Mouse (Mus musculus): Measurements from ENCODE around the gene Aldh16a1. TPM values are rescaled to one million over a fixed set of nuclear protein-coding genes. Genes with fewer than 3 reads are reported as not detected.
"Not testable (repeated sequence)": the region's sequence is repeated elsewhere in the genome, so short reads cannot be mapped to it uniquely, and the experiment has no call there.

Gene Aldh16a1
- total RNA-seq, 4 experiments from 2014 or later, result 16.9 to 18.6 (median 17.6) TPM

DNA sequence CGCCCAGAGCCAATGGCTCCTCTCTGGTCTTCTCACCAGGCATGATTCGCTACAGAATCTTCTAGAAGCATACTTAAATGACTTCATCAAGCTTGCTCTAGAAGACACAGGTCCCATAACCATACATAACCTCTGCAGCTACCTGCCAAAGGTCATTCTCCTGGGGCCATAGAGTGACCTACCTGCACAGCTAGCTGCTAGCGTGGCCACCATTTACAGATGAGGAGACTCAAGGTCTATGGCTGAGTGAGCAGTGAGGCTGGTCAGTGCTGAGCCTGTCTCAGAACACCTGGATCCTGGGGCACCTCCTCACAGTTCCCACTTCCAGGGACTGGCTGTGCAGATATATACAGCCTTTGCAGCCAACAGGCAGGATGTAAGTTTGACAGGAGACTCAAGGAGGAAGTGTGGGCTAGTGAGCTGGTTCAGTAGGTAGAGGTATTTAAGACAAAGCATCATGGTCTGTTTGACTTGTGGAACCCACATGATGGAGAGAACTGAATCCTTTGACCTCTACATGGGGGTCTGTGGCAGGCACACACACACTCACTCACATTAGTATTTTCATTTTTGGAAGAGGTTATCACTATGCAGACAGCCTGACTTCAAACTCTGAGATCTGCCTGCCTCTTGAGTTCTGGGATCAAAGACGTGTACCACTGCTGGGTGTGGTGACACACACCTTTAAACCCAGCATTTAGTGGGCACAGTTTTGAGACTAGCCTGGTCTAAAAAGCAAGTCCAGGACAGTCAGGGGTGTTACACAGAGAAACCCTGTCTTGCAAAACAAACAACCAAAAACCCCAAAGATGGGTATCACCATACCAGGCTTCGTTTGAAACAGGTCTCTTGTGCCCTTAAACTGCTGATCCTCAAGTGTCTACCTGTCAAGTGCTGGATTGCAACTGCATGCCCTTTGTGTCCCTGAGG lies 34.3 kb downstream of the Aldh16a1 start:
- no peak for DNase-seq (ENCODE audit: low spot score in 2 of 2)

DNA sequence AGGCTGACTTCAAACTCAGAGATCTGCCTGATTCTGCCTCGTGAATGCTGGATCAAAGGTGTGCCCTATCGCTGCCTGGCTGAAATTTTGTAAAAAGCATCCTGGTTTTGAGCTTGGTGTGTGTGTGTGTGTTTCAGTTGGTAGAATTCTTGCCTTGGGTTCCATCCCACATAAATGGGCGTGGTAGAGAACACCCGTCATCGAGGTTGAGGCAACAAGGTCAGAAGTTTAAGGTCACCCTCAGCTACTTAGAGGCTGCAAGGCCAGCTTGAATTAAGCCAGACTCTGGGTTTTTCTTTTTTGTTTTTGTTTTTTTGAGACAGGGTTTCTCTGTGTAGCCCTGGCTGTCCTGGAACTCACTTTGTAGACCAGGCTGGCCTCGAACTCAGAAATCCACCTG lies 36.0 kb downstream of the Aldh16a1 start:
- DNase-seq (ENCODE audit: low spot score in 2 of 2), result no peak

DNA sequence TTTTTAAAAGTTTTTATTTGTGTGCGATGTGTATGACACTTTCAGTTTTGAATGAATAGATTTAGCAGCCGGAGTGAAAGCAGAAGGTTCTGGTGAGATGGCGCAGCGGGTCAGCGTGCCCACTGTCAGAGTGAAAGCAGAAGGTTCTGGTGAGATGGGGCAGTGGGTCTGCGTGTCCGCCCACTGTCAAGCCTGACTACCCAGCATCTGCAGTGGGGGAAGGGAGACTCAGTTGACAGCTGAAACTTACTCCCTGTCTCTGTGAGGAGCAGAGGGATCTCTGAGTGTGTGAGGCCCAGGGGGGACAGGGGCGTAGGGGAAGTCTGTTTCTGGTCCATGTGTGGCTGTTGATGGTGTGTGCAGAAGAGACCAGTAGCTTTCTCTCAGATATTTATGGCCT lies 36.8 kb downstream of the Aldh16a1 start:
- DNase-seq (ENCODE audit: low spot score in 2 of 2), result no peak

DNA sequence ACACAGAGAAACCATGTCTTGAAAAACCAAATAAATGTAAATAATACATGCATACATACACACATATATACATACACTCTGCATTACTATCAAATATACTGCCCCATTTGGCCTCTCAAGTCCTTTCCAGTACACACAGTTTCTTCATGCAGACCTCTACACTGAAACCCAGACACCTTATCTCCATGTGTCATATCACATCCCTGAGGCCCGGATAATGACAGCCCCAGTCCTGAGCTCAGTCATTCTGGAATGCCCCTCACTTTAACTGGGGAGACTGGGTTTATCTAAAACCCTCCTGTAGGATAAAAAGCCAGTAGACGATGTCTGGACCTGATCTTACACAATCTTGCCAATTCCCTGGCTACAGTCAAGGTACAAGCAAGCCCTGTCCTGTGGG lies 40.9 kb downstream of the Aldh16a1 start:
- DNase-seq (ENCODE audit: low spot score in 2 of 2), result no peak

DNA sequence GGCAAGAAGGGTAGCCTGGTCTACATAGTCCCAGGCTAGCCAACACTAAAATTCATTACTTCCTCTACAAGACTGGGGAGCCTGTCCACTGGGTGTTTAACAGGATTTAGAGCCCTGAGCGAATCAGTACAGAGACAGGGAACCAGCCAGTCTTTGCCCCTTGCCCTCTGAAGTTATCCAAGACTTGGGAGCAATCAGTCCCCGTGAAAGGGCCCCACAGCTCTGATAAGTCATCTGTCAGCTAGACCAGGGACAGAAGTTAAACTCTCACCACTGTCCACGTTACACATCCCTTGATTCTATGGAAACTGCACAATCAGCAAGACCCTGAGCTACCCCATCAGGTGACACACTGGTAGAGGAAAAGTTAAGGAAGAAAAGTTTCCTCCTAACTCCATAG lies 41.9 kb downstream of the Aldh16a1 start:
- no peak for DNase-seq (ENCODE audit: low spot score in 2 of 2)

DNA sequence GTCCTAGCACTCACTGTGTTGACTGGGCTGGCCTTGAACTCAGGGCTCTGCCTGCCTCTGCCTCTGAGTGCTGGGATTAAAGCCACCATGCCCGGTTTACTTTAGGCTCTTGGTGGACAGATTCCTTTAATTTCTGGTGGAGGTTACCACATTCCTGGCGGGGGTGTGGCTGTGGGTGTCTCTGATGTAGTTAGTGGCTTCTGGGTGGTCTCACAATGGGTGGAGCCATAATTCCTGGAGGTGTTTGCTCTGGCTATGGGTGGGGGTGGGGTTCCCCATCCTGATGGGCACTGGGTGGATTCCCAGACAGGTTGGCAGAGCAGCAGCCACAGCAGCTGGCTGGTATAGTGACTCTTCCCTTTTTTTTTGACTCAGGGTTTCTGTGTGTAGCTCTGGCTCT lies 42.4 kb downstream of the Aldh16a1 start:
- no peak for DNase-seq (ENCODE audit: low spot score in 2 of 2)

DNA sequence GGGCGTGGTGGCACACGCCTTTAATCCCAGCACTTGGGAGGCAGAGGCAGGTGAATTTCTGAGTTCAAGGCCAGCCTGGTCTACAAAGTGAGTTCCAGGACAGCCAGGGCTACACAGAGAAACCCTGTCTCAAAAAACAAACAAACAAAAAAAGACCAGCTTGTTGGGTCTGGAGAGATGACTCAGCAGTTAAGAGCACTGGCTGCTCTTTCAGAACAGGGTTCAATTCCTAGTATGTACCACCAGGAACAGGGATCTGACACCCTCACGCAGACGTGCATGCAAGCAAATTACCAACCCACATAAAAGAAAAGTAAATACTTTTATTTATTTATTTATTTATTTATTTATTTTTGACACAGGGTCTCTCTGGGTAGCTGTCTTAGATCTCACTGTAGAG lies 44.3 kb downstream of the Aldh16a1 start:
- not testable (repeated sequence) for DNase-seq (ENCODE audit: low spot score in 2 of 2)

DNA sequence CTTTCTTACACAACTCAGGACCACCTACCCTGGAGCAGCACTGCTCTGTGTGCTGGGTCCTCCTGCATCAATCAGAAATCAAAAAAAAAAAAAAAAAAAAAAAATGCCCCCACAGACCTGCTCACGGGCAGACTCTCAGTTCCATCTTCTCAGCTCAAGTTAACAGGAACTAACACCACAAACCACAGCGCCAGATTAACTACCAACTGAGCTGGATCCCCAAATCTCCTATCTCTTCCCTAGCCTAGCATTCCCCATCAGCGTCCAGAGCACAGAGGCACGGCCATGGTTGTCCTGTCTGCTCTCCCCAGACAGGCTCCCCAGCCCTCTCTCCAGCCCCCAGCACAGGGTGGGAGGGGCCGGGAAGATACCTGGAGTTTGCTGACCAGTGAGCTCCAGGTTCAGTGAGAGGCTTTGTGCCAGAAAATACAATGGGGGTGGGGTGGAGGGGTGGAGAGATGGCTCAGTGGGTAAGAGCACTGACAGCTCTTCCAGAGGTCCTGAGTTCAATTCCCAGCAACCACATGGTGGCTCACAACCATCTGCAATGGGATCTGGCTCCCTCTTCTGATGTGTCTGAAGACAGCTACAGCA lies 47.2 kb downstream of the Aldh16a1 start:
- DNase-seq (ENCODE audit: low spot score in 2 of 2), result no peak

DNA sequence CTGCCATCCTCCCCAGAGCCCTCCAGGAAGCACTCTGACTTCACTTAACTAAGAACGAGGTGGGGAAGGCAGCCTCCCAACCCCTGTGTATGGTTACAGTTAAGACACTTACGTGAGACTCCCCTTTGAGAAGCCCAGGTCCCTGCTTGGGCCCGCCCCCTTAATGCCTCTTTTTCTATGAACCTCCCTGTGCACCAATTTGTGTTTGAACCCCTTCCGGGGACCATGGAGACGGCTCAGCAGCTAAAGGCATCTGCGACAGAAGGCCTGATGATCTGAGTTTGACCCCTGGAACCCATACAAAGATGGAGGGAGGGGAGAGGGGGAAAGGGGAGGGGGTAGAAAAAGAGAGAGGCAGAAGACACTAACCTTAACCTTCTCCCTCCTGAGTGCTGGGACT lies 47.9 kb downstream of the Aldh16a1 start:
- no peak for DNase-seq (ENCODE audit: low spot score in 2 of 2)

DNA sequence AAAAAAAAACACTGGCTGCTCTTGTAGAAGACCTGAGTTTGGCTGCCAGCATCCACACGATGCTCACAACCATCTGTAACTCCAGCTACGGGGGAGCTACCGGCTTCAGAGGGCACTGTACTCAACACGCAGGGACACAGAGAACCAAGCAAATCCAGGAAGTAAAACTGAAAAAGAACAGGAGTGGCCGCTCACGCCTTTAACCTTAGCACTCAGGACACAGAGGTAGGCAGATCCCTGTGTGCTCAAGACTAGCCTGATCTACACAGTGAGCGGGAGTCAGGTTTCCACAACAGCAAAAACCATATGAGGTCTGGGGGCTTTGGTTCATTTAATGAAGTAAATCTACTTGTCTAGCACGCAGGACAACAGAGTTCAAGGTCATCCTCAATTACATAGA lies 48.9 kb downstream of the Aldh16a1 start:
- no peak for DNase-seq (ENCODE audit: low spot score in 2 of 2)

DNA sequence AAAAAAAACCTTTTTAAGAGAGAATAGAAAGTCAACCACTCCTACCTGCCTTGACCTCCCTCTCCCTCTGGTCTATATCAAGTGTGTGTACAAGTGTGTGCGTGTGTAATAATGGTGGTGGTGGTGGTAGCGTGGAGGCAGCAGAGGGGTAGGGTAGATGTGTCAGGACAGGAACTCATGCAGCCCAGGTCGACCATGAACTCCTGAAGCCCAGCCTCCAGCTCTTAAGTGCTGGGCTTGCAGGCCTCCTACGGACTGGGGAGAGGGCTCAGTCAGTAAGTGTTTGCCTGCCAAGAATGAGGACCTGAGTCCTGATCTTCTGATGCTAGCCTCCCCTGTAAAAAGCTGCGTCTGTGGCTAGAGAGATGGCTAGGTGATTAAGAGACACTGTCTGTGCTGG lies 49.4 kb downstream of the Aldh16a1 start:
- DNase-seq (ENCODE audit: low spot score in 2 of 2), result no peak

DNA sequence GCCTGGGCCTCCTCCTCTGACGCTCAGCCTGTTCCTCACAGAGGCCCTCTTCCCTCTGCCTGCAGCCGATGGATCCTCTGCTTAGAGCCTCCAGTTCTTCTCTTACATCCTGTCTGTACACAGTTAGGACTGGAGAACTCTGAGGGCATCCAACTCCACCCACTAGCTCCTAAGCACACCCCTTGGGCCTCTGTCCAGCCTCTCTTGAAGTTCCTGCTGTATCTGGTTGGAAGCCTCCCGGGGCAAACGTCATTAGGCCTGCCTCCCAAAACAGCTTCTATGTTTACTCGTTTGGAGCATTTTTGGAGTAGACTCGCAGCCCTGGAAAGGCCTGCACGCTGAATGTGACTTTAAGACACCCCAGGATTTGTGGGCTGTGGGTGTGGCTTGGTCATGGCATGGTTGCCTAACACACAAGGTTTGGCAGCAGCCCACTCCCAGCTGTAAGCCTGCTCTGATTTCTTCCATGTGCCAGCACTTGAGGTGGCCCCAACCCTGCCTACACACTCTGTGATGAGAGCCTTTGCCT lies 50.7 kb downstream of the Aldh16a1 start, which contains the start of gene Fcgrt:
Fcgrt (minus strand) TSS at position 200 of the 529 bp plus-strand sequence.
- DNase-seq (ENCODE audit: low spot score in 2 of 2), result peak in 1 of 2 experiments; percentile 42

DNA sequence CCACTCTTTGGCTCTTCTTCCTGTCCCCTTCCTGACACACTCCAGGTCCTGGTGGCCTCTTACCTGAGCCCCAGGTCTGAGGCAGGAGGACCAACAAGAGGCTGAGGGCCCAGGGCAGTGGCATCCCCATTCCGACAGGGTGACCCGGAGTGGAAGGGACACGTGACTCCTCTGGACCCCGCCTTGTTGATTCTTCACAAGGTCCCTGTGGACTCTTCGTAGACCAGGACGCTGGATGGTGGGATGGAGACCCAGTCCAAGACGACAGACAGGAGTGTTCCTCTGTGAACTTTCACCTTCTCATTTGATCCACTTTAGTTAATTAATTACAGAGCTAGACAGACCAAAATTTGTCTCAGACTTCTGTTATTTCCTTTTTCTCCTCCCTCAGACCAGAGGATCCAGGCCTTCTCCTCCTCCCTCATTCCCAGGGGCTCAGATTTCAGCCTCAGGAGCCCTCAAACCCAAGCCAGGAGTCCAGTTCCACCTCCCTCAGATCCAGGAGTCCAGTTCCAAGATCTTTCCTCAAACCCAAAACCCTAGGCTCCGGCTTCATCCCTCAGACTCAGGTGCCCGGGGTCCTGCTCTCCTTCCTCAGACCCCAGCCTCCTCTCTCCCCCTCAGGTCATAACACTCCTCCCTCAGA lies 51.3 kb downstream of the Aldh16a1 start:
- no peak for DNase-seq (ENCODE audit: low spot score in 2 of 2)

DNA sequence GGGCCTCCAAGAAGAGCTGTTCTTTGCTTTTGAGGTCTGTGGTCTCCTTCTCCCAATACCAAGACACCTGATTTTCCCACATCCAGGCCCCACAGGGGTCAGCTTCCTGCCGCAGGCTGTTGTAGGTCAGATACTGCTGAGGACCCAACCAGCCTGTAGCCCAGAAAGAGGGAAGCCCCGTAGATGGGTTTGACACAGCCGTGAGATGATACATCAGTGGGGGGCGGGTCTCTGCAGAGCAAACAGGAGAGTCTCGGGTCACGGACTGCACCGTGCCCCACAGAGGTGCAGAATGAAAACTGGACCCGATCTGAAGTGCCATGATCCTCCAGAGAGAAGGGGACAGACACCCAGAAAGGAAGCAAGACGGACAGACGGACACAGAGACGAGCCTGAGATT lies 51.9 kb downstream of the Aldh16a1 start:
- DNase-seq (ENCODE audit: low spot score in 2 of 2), result no peak

DNA sequence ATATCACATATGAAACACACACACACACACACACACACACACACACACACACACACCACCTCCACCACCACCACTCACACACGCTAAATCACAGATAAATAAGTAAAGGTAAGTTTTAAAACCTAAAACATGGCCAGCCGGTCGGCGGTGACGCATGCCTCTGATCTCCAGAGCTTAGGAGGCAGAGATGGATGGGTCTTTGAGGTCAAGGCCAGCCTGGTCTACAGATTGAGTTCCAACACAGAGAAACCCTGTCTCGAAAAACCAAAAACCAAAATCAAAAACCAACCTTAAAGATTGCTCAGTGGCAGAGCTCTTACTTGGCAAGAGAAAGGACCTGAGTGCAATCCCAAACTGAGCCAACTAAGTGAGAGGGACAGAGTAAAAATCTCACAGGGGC lies 54.3 kb downstream of the Aldh16a1 start:
- DNase-seq (ENCODE audit: low spot score in 2 of 2), result no peak

DNA sequence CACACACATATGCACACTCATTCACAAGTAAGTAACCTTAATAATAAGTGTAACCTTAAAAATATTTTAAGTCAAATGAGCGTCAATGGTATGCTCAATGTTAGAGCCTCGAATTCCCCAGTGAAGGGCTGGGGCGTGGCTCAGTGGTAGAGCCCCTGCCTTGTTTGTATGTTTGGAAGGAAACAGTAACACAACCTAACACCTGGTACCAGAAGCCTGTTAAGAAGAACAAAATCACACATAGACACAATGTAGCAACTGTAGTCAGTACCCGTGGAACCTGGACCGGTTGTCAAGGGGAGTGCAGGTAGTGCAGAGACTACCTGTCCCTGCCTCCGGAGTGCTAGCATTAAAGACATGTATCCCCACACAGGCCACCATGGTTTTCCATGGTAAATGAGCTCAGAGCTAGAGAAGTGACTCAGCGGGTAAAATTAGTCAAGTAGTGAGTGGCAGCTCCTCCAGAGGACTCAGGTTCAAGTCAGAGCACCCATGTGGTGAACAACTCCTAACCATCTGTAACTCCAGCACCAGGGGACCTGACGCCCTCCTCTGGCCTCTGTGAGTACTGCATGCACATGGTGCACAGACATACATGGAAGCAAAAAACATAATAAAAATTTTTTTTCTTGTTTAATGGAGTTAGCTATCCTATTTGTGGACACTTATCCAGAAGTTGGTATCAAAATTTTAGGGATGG lies 55.7 kb downstream of the Aldh16a1 start:
- no peak for DNase-seq (ENCODE audit: low spot score in 2 of 2)

DNA sequence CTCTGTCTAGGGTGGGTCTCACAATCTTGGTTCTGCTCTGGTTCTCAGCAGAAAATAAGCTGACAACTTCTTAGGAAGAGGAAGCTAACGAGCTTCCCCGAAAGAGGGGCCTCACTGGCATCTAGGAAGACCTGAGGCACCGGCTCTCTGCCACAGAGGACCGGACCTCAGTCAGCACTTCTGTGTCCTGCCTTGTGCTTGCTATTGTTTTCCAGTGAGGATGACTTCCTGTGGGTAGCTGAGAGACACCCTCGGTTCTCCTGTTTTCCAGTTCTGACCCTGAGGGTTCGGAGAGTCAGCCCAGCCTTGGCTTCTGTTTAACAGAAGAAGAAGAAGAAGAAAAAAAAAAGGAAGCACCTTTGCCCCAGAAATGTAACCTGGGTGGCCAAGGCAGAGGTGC lies 56.9 kb downstream of the Aldh16a1 start:
- DNase-seq (ENCODE audit: low spot score in 2 of 2), result no peak

DNA sequence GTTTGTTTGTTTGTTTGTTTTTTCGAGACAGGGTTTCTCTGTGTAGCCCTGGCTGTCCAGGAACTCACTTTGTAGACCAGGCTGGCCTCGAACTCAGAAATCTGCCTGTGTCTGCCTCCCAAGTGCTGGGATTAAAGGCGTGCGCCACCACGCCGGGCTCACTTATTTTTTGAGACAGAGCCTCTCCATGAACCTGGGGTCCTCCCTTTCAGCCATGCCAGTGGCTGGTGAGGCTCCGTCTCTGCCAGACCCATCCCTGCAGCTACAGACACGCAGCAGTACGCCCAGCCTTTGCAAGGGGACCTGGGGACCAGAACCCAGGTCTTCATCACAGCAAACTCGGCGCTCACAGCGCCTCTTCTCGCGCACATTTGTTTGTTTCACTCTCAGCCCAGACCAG lies 58.4 kb downstream of the Aldh16a1 start:
- not testable (repeated sequence) for DNase-seq (ENCODE audit: low spot score in 2 of 2)

DNA sequence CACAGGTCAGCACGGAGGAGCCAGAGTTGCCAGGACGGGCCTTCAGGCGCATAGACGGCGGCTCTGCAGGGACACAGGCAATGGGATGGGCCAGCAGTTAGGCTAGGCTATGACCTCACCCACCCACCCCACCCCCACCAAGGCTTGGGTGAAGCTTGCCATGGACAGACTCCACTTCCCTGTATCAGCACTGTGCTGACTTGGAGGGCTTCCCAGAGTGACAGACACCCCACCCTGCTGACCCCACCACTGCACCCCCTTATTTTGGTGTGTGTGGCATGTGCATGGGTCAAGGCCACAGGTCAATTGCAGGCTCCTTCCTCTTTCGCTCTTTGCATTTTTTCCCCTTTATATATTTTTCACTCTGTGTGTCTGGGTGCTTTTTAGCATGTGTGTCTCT lies 59.0 kb downstream of the Aldh16a1 start:
- DNase-seq (ENCODE audit: low spot score in 2 of 2), result no peak

DNA sequence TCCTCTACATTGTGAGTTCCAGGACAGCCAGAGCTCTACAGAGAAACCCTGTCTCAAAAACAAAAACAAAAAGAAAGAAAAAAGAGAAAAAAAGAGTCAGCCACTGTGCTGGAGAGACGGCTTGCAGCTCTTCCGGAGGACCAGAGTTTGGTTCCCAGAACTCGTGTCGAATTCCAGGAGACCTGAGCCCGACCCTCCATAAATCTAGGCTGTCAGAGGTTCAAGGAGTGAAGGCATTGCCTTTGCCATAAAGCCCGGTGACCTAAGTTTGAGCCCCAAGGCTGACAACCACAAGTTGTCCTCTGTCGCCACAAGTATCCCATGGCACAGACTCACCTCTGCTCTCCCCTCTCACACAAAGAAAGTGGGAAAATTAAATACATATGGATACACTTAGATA lies 60.3 kb downstream of the Aldh16a1 start:
- no peak for DNase-seq (ENCODE audit: low spot score in 2 of 2)

DNA sequence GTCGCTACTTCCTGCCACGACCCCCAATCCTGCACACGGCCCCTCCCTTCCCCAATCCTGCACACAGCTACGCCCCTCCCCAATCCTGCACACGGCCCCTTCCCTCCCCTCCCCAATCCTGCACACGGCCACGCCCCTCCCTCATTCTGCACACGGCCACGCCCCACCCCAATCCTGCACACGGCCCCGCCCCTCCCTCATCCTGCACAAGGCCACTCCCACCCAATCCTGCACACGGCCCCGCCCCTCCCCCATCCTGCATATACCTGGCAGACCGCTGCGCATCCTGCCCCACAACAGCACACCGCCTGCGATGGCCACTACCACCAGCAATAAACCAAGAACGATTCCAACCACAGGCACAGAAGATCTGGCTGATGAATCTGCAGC lies 60.9 kb downstream of the Aldh16a1 start:
- no peak for DNase-seq (ENCODE audit: low spot score in 2 of 2)
